Mouse (Mus musculus) v-Abl transformed pro-B cells (cell line): ENCODE data around the gene Jup.

Source experiments
- in situ Hi-C, 2 experiments: fragments of 400-800 bp; cut with MboI; formaldehyde crosslinking; loops; one replicate each; pipeline ENCODE4 v1.15.1; 2025; ENCODE audit not compliant: unreplicated experiment in 2 of 2

Jup gene

DNA sequence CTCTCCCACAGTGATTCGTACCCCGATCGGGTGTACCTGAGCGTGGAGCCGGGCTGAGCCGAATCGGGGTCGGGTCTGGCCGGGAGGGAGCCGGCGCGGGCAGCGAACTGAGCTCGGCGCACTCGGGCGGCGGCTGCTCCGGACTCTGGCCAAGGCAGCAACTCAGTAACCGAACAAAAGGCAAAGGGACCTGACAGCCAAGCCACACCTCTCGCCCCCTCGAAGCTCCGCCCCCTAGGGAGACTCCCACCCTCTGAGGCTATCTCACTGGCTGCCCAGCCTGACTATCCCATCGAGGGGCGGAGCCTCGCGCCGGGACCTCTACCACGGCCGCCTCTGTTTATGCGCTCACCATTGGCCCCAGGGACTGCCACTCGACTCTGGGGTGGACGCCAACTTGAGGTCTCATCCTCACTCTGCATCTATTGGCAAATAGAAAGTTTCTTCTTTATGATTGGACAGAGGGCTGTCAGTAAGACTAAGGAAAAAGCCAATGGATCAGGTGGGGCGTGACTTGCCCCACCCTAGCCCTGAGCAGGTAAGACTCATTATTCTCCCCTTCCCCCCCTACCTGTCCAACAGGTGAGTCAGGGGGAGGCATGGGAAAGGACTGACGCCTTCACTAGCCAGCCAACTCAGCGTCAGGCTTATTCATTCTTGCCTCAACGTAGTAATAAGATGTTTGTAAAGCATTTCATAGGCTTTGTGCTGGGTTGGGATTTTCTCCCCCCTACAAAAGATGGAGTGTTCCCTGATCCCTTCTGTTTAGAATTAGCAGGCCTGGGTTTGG lies at the start of gene Jup:
Gene Jup (minus strand): TSS at position 164 of the 790 bp plus-strand sequence.
- in situ Hi-C loops, result no loop called here

DNA sequence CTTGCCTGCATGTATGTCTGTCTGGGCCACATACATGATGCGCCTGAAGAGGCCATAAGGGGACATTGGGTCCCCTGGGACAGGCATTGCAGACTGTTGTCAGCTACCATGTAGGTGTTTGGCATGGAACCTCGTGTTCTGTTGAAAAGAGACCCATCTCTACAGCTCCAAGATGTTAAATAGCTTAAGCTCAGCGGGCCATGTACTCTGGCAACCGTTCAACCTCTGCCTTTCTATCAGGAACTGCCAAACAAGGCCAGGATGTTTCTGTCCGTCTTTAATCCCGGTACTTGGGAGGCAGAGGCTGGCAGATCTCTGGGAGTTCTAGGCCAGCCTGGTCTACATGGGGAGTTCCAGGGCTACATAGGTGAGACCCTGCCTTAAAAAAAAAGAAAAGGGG lies 45.1 kb upstream of the Jup start:
- in situ Hi-C loops, result no loop called here

DNA sequence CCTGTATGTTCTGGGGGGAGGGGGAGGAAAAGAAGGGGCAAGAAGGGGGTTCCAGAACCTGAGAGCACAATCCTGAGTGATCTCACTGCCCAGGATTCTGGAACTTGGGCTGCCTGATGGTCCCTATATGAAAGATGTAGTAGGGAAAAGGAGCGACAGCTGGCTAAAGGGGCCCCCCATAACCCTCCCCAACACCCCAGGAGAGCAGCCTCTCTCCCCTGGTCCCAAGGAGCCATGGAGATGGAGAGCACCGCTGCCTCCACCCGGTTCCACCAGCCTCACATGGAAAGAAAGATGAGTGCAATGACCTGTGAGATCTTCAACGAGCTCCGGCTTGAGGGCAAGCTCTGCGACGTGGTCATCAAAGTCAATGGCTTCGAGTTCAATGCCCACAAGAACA lies 44.2 kb upstream of the Jup start, which contains the start of the genes Nt5c3b and Klhl10:
Gene Nt5c3b (minus strand): TSS at position 12 of the 400 bp plus-strand sequence.
Gene Klhl10 (plus strand): TSS at position 121 of the 400 bp plus-strand sequence.
- in situ Hi-C loops, result no loop called here

DNA sequence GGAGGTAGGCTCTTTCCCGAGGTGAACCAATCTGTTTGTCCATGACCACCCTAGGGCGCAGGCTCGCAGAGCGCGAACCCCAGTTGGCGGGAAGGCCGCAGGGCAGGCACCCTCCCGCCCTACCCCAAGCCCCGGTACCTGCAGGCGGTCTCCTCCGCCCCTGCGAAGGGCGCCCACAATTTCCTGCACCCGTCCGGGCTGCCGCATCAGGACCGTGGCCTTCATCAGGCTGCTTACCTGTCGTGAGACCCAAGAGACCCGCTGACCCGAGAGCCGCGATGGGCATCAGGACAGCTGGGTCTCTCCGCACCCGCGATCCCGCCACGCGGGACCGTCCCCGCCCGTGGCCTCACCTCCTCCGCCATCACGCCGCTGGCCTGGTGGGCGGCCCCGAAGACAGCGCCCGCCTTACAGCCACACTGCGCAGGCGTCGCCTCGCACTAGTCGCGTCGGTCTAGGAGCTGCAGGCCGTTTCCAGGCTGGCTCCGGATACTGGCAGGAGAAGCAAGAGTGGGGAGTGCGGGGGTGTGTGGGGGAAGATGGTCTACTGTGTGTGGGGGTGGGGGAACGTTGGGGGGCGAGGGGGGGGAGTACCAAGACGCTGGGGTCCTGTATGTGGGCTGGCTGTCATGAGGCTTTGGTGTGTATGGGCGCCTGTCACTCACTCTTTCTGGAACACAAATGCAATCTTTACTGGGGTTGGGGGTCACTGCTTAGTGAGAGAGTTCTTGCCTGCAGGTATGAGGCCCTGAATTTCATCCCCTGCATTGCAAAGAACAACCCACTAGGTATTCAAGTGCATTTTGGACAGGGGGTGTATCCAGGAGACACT lies 43.3 kb upstream of the Jup start:
- in situ Hi-C loops, result no loop called here

DNA sequence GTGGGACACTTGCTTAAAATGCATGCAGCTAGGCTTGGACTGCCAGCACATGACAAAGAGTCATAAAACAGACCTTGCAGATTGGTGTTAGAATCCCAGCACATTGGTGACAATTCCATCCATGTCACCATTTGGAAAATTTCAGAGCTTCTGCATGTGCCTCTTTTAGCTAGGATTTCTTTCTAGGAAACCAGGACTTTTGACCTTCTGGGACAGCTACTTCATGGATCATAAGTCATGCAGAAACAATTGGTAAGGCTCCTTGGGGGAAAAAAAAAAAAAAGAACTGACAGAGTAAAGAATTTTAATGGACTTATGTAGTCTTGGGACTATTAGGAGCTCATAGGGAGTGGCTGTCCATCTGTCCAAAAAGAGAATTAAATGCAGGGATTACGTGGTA lies 40.3 kb upstream of the Jup start:
- in situ Hi-C loops, result no loop called here

DNA sequence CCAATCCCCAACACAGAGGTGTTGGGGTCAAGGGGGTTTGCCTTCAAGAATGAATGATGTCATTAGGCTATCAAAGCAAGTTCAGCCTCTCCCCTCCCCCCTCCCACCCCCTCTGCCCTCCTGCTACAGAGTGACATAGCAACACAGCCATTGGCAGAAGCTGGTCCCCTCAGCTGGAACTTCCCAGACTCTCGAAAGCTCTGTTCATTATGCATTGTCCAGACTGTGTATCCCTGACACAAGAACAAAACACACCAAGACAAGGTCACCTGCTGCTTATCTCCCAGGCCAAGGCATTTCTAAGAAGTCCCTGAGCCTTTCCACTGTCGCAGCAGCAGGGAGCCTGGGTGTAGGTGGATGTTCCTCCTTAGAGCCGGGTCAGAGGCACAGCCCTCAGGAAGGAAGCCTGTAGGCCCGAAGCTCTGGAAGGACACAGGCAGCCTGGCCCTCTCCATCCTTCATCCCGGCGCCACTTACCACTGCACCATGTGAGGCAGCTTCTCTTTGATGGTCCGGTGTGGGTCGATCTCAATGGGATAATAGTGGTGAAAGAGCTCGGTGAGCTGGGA lies 38.2 kb upstream of the Jup start:
- in situ Hi-C loops, result no loop called here

DNA sequence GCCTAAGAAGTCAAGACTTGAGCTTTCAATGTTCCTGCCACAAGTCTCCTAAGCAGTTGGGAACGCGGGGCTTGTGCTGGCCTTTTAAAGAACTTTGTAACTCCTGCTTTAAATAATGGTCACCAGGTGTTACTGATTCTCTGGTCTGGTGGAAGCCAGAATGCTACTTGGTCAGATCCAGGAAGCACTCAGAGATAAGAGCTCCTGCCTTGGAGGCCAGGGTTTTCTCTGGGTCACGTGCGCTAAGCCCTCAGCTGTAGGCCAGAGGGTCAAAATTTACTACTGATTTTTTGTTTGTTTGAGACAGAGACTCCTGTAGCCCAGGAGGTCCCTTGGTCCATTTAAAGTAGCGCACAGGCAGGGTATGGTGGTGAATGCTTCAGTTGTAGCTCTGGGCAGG lies 34.4 kb upstream of the Jup start:
- in situ Hi-C loops, result no loop called here

DNA sequence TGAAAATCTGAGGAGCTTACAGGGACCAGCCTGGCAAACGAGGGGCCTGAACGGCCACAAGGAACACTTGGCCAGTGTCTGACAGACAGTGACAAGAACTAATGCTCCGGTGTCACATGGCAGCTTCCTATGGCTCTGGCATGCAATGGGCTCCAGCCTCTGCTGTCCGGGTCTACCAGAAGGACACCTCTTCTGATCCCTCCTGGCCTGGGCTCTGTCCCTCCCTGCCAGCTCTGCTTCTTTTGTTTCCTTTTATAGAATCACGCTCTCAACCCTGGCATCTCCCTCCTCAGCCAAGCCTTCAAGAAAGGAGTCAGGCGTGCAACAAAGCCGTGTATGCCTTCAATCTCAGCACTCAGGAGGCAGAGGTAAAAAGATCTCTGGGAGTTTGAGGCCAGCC lies 32.5 kb upstream of the Jup start:
- in situ Hi-C loops, result no loop called here

DNA sequence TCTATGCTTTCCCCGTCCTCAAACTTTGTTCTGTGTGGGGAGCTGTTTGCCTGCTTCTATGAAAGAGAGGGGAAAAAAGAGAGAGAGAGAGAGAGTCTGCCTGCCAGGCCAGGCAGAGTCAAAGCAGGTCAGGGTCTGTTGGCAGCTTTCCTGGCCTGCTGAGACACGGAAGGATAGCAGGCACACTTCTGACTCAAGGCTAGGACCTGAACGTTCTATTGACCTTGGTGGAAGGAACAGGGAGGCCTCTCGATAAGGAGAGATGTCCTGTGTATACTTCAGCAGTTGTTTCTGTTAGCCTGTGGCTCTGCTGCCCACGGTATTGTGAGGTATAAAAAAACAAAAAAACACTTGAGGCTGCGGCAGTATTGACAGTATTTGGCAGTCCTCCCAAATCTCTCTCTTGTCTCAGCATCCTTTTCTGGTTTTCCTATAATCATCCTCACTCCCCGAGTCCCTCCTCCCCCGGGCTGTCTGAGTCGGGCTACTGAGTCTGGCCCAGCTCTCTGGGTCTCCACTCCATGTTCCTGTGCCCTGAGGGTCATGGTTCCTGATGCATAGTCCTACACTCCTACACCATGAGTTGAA lies 31.1 kb upstream of the Jup start:
- in situ Hi-C loops, result loop anchor here (5.0 to 10.0 kb wide), 4 partner anchors 126 to 526 kb away; no protein-coding TSS in a partner anchor

DNA sequence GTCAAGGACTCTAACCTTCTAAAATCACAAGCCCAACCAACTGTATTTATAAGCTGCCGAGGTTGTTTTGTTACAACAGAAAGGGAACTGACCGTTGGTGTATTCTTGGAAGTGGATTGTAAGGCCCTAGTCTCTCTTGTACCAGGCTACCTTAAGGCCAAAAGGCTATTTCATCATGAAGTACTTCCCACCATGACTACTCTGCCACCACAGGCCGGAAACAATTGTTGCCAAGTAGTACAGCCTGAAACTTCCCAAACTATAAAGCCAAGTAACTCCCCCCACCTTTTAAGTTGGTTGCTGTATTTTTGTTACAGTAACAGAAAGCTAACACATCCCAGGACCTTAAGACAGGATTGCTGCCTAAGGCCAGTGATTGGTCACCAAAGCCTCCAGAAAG lies 29.3 kb upstream of the Jup start:
- in situ Hi-C loops, result loop anchor here (5.0 to 10.0 kb wide), 4 partner anchors 128 to 528 kb away; no protein-coding TSS in a partner anchor

DNA sequence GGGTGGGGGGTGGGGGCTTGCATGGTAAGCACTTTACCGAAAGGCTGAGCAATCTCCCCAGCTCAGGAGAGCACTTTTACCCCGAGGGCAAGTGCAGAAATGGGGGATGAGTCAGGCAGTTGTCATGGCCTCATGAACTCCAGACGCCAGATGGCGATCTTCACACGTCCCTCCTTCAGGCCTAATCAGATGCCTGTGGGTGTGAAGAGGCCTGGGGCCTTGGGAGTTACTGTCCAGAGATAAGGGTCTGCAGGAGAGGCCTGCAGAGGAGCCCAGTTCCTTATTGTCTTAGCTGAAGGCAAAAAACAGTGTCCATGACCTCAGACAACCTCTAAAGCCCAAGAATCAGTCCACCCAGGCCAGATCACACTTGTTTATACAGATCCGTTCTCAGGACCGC lies 28.3 kb upstream of the Jup start:
- in situ Hi-C loops, result loop anchor here (5.0 to 10.0 kb wide), 4 partner anchors 129 to 529 kb away; no protein-coding TSS in a partner anchor

DNA sequence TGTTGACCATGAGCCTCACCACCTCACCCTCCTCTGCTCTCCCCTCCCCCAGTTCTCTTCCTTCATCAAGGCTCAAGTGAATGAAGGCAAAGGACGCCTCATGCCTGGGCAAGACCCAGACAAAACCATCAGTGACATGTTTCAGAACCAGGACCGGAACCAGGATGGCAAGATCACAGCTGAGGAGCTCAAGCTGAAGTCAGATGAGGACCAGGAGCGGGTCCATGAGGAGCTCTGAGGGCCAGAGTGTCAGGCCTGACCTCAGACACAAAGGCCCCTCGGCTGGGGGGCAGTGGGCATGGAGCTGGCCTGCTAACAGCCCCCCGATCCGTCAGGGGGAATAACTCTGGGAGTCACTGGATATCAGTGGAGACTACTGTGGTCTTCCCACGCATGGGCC lies 26.3 kb upstream of the Jup start:
- in situ Hi-C loops, result loop anchor here (5.0 to 10.0 kb wide), 4 partner anchors 131 to 533 kb away; no protein-coding TSS in a partner anchor

DNA sequence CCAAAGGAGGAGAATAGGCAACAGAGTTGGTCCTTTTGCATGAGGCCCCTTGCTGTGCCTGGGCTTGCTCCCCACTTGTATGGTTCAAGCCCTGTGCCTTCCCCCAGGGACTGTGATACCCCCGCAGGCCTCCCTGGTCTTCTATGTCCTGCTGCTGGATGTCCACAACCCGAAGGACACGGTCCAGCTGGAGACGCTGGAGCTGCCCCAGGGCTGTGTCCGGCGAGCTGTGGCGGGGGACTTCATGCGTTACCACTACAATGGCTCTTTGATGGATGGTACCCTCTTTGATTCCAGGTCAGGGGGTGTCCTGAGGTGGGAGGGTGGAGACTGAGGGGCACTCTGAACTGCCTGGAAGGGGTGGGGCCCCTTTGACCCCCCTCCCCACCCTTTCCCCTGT lies 24.0 kb upstream of the Jup start:
- in situ Hi-C loops, result loop anchor here (5.0 to 10.0 kb wide), 4 partner anchors 133 to 536 kb away; no protein-coding TSS in a partner anchor

DNA sequence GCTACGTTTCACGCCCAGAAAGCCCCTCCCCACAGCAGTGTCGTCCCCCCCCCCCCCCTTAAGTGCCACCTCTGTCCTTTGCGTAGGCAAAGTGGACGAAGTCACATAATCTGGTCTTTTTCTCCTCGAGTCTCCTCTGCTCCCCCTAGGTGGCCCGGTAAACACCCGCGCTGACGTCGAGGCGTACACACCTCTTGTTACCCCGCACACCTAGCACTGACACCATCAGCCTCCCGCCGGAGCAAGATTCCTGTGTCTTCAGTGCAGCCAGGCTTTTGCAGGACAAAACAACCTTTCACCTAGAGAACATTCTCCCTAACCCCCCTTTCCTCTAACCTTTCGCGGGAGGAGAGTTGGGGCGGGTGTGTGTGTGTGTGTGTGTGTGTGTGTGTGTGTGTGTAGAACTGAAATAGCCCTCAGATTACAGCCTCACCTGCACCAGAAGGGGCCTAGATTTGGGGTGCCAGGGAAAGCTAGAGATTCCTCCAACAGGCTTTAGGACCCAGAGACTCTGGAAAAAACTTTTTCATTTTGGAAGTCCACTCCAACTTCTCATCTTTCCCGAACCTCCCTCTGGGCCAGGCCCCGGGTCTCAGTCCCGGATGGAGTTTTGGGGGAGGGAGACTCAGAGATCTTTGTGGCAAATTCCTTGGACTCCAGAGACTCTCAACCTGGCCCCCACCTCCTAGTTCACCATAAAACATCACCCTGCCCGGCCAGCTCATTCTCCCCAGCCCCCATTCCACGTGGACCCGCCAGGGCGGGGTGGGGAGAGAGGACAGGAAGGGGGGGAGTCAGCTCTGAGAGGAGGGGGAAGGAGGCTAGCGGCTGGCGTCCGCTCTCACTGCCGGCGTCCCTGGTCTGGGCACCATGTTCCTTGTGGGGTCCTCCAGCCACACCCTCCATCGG lies 17.6 kb upstream of the Jup start, which contains the start of gene Fkbp10:
Gene Fkbp10 (plus strand): TSS at position 784 of the 909 bp plus-strand sequence.
- in situ Hi-C loops, result loop anchor here in 1 of 2 experiments (10.0 kb wide), 1 partner anchor 260 kb away; no protein-coding TSS in a partner anchor

DNA sequence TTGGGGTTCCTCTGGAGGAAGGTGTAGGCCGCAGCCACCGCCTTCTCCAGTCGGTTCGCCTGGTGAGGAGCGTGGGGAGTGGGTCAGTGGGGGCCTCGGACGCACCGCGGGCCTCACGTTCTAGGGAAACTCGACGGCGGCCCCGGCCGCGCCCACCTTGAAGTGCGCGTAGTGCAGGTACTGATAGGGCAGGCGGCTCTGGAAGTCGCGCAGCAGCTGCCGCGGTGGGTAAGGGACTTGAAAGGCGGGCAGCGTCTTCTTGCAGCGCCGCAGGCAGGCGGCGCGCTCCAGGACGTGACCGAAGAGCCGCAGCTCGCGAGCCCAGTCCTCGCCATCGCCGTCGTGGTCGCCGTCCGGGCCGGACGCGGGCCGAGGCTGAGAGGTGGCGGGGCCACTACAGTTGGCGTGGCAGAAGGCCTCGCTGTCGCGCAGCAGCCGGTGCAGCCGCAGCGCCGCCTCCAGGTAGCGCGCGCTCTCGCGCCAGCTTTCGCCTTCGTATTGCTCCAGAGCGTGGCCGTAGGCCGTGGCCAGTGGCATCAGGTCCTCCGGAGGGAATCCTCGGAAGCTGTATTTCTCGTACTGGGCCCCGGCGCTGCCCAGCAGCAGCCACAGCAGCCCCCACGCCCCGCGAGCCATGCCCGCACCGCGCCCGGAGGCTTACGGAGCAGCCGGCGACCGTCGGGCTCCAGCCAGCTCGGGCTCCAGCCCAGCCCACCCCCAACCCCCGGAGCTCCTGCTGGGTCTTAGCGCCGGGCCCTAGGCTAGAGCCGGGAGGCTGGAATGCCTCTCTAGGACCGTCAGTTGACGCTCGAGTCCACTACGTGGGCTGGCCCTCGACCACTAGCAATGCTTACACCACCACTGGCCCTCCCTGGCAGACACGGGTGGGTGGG lies 16.7 kb upstream of the Jup start, which contains the start of gene P3h4:
Gene P3h4 (minus strand): TSS at position 816 of the 893 bp plus-strand sequence.
- in situ Hi-C loops, result loop anchor here in 1 of 2 experiments (10.0 kb wide), 1 partner anchor 261 kb away; no protein-coding TSS in a partner anchor

DNA sequence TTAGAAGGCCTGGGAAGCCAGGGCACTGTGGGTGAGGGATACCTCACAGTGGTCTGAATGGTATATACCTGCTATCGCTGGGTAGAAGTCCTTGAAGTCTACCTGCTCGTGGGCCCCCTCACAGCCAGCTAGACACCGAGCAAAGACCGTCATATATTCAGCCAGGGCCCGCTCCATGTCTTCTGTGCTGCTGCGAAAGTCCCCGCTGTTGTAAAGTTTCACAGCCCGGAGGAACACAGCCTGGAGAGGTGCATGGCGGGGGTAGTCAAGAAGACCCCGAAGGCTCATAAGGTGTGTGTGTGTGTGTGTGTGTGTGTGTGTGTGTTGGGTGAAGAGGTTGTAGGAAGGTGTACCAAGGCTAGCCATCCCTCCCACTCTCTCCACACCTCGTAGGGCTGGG lies 16.0 kb upstream of the Jup start:
- in situ Hi-C loops, result loop anchor here in 1 of 2 experiments (10.0 kb wide), 1 partner anchor 261 kb away; no protein-coding TSS in a partner anchor

DNA sequence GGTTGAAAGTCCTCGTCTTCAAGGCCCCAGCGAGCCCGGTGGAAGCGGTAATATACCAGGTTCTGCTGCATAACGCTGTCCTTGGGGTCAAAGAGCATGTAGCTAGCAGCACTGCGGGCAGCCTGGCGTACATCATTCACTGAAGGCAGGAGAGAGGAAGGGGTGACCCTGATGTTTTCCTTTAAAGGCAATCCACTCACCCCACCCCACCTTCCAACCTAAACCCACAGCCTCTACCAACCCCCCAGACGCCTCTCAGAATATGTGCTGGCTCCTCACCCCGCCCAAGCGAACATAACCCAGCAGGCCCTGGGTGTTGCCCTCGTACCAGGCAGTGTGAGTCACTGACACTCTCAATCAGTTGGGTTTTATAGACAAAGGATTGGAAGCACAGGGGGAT lies 14.2 kb upstream of the Jup start:
- in situ Hi-C loops, result loop anchor here in 1 of 2 experiments (10.0 kb wide), 1 partner anchor 263 kb away; no protein-coding TSS in a partner anchor

DNA sequence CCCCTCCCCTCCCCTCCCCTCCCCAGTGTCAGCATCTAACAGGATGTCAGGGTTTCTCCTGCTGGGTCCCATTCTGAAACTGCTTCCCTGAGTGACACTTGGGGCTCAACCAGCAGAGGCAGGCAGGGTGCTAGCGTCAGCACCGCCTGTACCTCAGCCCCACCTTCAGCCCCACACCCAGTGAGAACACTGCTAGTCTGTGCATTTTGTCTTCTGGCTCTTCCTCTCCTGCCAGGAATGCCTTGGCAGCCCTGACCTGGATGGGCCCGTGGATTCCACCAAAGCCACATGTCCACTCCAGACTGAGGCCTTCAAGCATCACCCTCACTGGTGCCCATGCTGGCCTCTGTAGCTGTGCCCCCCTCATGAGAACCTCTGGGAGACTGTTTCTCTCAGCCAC lies 12.1 kb upstream of the Jup start:
- in situ Hi-C loops, result loop anchor here (5.0 to 10.0 kb wide), 3 partner anchors 42 to 265 kb away; no protein-coding TSS in a partner anchor
